Mouse (Mus musculus) MEL (cell line): Measurements from ENCODE around the gene Hfe2. TPM values are rescaled to one million over a fixed set of nuclear protein-coding genes. Genes with fewer than 3 reads are reported as not detected.

Experiments used
- DNase-seq: peaks from one replicate; pipeline ENCODE4 v3.0.0; 2011; ENCODE audit warnings: low read depth, low spot score
- H3K27ac ChIP-seq: 2 replicates; pipeline ENCODE4 v1.5.1; 2012; ENCODE audit warnings: low read depth, mild to moderate bottlenecking, control low read depth, low read length, moderate library complexity; ENCODE audit not compliant: control insufficient read depth
- H3K27me3 ChIP-seq, 2 experiments: fragments of 150-350 bp in 1 of 2; sonication (generic) in 1 of 2; 2 replicates each; pipeline ENCODE4 v1.6.1; 2012; ENCODE audit warnings: low read length in 2 of 2, mild to moderate bottlenecking in 2 of 2, improper control_type of control experiment in 1 of 2, moderate library complexity in 1 of 2; ENCODE audit not compliant: insufficient read depth in 2 of 2, control insufficient read depth in 1 of 2
- H3K36me3 ChIP-seq, 2 experiments: 2 replicates each; pipeline ENCODE4 v1.6.1; 2012 to 2014; ENCODE audit warnings: low read length in 2 of 2, improper control_type of control experiment in 1 of 2, inconsistent platforms in 1 of 2, mild to moderate bottlenecking in 1 of 2; ENCODE audit not compliant: insufficient read depth in 2 of 2, control insufficient read depth in 1 of 2
- H3K4me1 ChIP-seq, 2 experiments: fragments of 150-350 bp in 1 of 2; sonication (generic) in 1 of 2; 2 replicates each; pipeline ENCODE4 v1.6.1; 2012; ENCODE audit warnings: low read length in 2 of 2, improper control_type of control experiment in 1 of 2, mild to moderate bottlenecking in 1 of 2; ENCODE audit not compliant: insufficient read depth in 2 of 2, control insufficient read depth in 1 of 2
- H3K4me3 ChIP-seq, 2 experiments: fragments of 150-350 bp in 1 of 2; sonication (generic) in 1 of 2; 2 replicates each; pipeline ENCODE4 v1.5.1; 2012; ENCODE audit warnings: low read depth in 2 of 2, low read length in 2 of 2, mild to moderate bottlenecking in 2 of 2, moderate library complexity in 2 of 2, control low read depth in 1 of 2, improper control_type of control experiment in 1 of 2; ENCODE audit not compliant: control insufficient read depth in 1 of 2, insufficient read depth in 1 of 2
- H3K79me2 ChIP-seq: 2 replicates; pipeline ENCODE4 v1.6.1; 2012; ENCODE audit warnings: mild to moderate bottlenecking, low read length, moderate library complexity; ENCODE audit not compliant: control insufficient read depth, poor library complexity, insufficient read depth
- H3K9ac ChIP-seq: 2 replicates; pipeline ENCODE4 v1.6.1; 2012; ENCODE audit warnings: low read depth, mild to moderate bottlenecking, control low read depth, low read length, moderate library complexity; ENCODE audit not compliant: control insufficient read depth, poor library complexity, severe bottlenecking
- H3K9me3 ChIP-seq: fragments of 150-350 bp; sonication (generic); replicated peaks from 2 replicates; pipeline ENCODE4 v1.6.1; 2012; ENCODE audit warnings: mild to moderate bottlenecking, low read length, improper control_type of control experiment, moderate library complexity; ENCODE audit not compliant: insufficient read depth
- CHD1 ChIP-seq: IDR thresholded peaks from 2 replicates; pipeline ENCODE4 v1.6.1; 2012; ENCODE audit warnings: low read depth, mild to moderate bottlenecking, inconsistent platforms, low read length, improper control_type of control experiment
- CTCF ChIP-seq, 3 experiments: IDR thresholded peaks in 2 of 3; conservative IDR thresholded peaks in 1 of 3; 2 replicates each; pipeline ENCODE4 v1.5.1; 2011 to 2012; ENCODE audit warnings: low read length in 3 of 3, low read depth in 2 of 3, mild to moderate bottlenecking in 2 of 3, improper control_type of control experiment in 1 of 3, inconsistent platforms in 1 of 3, mixed read lengths in 1 of 3, moderate library complexity in 1 of 3; ENCODE audit not compliant: control insufficient read depth in 1 of 3, insufficient read depth in 1 of 3, poor library complexity in 1 of 3, severe bottlenecking in 1 of 3
- ELF1 ChIP-seq: IDR thresholded peaks from 2 replicates; pipeline ENCODE4 v1.6.1; 2014; ENCODE audit warnings: low read depth, mild to moderate bottlenecking, inconsistent platforms, low read length, improper control_type of control experiment, moderate library complexity
- EP300 ChIP-seq, 2 experiments: IDR thresholded peaks; 2 replicates each; pipeline ENCODE4 v1.6.1; 2011; ENCODE audit warnings: improper control_type of control experiment in 2 of 2, low read length in 2 of 2, low read depth in 1 of 2, mild to moderate bottlenecking in 1 of 2
- ETS1 ChIP-seq: IDR thresholded peaks from 2 replicates; pipeline ENCODE4 v1.6.1; 2012; ENCODE audit warnings: low read depth, mild to moderate bottlenecking, inconsistent platforms, low read length, improper control_type of control experiment, moderate library complexity
- GABPA ChIP-seq: IDR thresholded peaks from 2 replicates; pipeline ENCODE4 v1.6.1; 2012; ENCODE audit warnings: low read depth, mild to moderate bottlenecking, inconsistent platforms, low read length, improper control_type of control experiment, moderate library complexity
- HCFC1 ChIP-seq: IDR thresholded peaks from 2 replicates; pipeline ENCODE4 v1.6.1; 2012; ENCODE audit warnings: low read depth, mild to moderate bottlenecking, inconsistent platforms, low read length, improper control_type of control experiment, moderate library complexity
- JUND ChIP-seq: IDR thresholded peaks from 2 replicates; pipeline ENCODE4 v1.6.1; 2011; ENCODE audit warnings: low read depth, mild to moderate bottlenecking, improper control_type of control experiment, low read length
- KAT2A ChIP-seq: conservative IDR thresholded peaks from 2 replicates; pipeline ENCODE4 v1.6.1; 2012; ENCODE audit warnings: low read depth, low read length, improper control_type of control experiment, inconsistent platforms
- MAFK ChIP-seq: IDR thresholded peaks from 2 replicates; pipeline ENCODE4 v1.6.1; 2011; ENCODE audit warnings: low read depth, mild to moderate bottlenecking, low read length, improper control_type of control experiment, borderline replicate concordance
- MAX ChIP-seq: IDR thresholded peaks from 2 replicates; pipeline ENCODE4 v1.6.1; 2011; ENCODE audit warnings: low read length, improper control_type of control experiment
- MAZ ChIP-seq: IDR thresholded peaks from 2 replicates; pipeline ENCODE4 v1.6.1; 2012; ENCODE audit warnings: low read depth, mild to moderate bottlenecking, inconsistent platforms, low read length, improper control_type of control experiment
- MXI1 ChIP-seq: IDR thresholded peaks from 2 replicates; pipeline ENCODE4 v1.6.1; 2011; ENCODE audit warnings: mild to moderate bottlenecking, low read depth, low read length, improper control_type of control experiment
- MYB ChIP-seq: IDR thresholded peaks from 2 replicates; pipeline ENCODE4 v1.6.1; 2011; ENCODE audit warnings: mild to moderate bottlenecking, low read depth, low read length, improper control_type of control experiment
- MYC ChIP-seq: IDR thresholded peaks from 2 replicates; pipeline ENCODE4 v1.6.1; 2011; ENCODE audit warnings: low read depth, mild to moderate bottlenecking, low read length, improper control_type of control experiment, moderate library complexity
- NRF1 ChIP-seq: IDR thresholded peaks from 2 replicates; pipeline ENCODE4 v1.6.1; 2014; ENCODE audit warnings: low read depth, mild to moderate bottlenecking, inconsistent platforms, low read length, improper control_type of control experiment, moderate library complexity; ENCODE audit not compliant: poor library complexity, insufficient read depth, severe bottlenecking
- POLR2AphosphoS5 ChIP-seq: IDR thresholded peaks from 2 replicates; pipeline ENCODE4 v1.6.1; 2012; ENCODE audit warnings: low read depth, borderline replicate concordance, mild to moderate bottlenecking, inconsistent platforms, low read length, moderate library complexity, mixed read lengths
- SMC3 ChIP-seq: IDR thresholded peaks from 2 replicates; pipeline ENCODE4 v1.6.1; 2011; ENCODE audit warnings: low read depth, low read length, improper control_type of control experiment
- TAL1 ChIP-seq: IDR thresholded peaks from 2 replicates; pipeline ENCODE4 v1.6.1; 2012; ENCODE audit warnings: mild to moderate bottlenecking, inconsistent platforms, low read length, moderate library complexity, mixed read lengths
- TBP ChIP-seq: IDR thresholded peaks from 2 replicates; pipeline ENCODE4 v1.8.0; 2011; ENCODE audit warnings: low read depth, low read length, improper control_type of control experiment
- USF2 ChIP-seq, 2 experiments: IDR thresholded peaks; 2 replicates each; pipeline ENCODE4 v1.6.1; 2011 to 2012; ENCODE audit warnings: improper control_type of control experiment in 2 of 2, low read length in 2 of 2, borderline replicate concordance in 1 of 2, inconsistent platforms in 1 of 2, low read depth in 1 of 2, mild to moderate bottlenecking in 1 of 2; ENCODE audit not compliant: insufficient read depth in 1 of 2
- ZNF384 ChIP-seq: IDR thresholded peaks from 2 replicates; pipeline ENCODE4 v1.6.1; 2012; ENCODE audit warnings: low read depth, mild to moderate bottlenecking, inconsistent platforms, low read length, improper control_type of control experiment
- polyA plus RNA-seq, 2 experiments: library from polyadenylated mRNA; stranded (reverse) in 1 of 2; unstranded in 1 of 2; fragments of >175 nt in 1 of 2; fragments of >200 nt in 1 of 2; gene quantifications; 2 replicates each; pipeline versions ENCODE4 v1.2.1 to v1.2.4; 2012; ENCODE audit warnings: low replicate concordance in 2 of 2, low read depth in 1 of 2; ENCODE audit not compliant: insufficient read length in 2 of 2, insufficient read depth in 1 of 2, missing spikeins in 1 of 2
- total RNA-seq: library from RNA; depleted of rRNA; stranded (reverse); fragments of 300-350 nt; gene quantifications from 2 replicates; pipeline ENCODE4 v1.2.3, GENCODE M21; 2012

The Hfe2 gene
- total and polyA plus RNA-seq, 3 experiments, result not detected

GRCm38 (mm10) chr3:96560881-96561668, 36.1 kb downstream of the Hfe2 start:
- Histone ChIP-seq H3K4me1 (peaks cover 14 to 35% of the 10 kb centered on the region in 2 experiments), H3K79me2 (peaks cover 45% of the 10 kb centered on the region), H3K9ac (peak overlapping the region; percentile 85), H3K9me3 (no peaks in the 10 kb centered on the region), H3K36me3 (peaks cover 11 to 39% of the 10 kb centered on the region in 2 experiments), H3K27ac (peak overlapping the region; percentile 90), H3K27me3 (no peaks in the 10 kb centered on the region), H3K4me3 (peak overlapping the region; percentile 8 to 90; a peak in 3 of 4 replicates)
- no peak for DNase-seq
- TF ChIP-seq TBP, result no peak
- no peak for TF ChIP-seq SMC3
- peak; percentile 82; the same call in 1 of the 2 replicates for TF ChIP-seq POLR2AphosphoS5

DNA sequence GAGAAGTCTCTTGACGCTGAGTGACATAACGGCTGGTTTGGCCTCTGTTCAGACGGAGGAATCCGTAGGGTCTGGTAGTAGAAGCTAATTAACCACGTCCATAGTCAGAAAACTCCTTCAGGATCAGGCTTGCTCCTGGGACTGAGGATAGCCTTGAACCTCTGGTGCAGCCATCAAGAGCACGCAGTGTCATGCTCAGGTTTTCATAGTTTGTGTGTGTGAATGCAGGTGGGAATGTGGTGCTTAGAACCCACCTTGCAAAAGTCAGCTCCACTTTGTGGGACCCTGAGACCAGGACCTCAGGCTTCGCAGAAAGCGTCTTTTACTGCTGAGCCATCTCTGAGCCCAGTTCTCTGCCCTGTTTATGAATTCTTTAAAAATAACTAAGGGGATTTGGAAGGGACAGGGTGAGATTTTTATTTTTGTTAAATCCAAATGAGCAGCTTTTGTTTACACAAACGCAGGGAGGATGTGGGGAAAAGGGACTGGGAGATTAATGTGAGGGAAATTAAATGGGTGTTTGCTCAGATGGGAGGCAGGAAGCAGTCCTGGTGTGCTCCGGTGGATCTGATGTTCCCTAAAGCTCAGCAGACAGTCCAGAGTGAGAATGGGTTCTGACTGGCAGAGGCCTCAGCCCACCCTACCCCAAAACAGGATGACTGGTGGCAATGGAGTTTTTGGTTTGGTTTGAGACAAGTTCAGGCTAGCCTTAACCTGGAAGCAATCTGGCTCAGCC, 37.1 kb downstream of the Hfe2 start:
- Histone ChIP-seq H3K9ac (peak overlapping the region; percentile 30), H3K36me3 (peaks cover 11 to 36% of the 10 kb centered on the region in 2 experiments), H3K9me3 (no peaks in the 10 kb centered on the region), H3K79me2 (peaks cover 45% of the 10 kb centered on the region), H3K4me1 (peaks cover 14 to 36% of the 10 kb centered on the region in 2 experiments), H3K4me3 (peak overlapping the region in 1 of 2 experiments; percentile 20; a peak in 1 of 4 replicates), H3K27me3 (no peaks in the 10 kb centered on the region), H3K27ac (peak overlapping the region; percentile 25; the same call in 1 of the 2 replicates)
- TF ChIP-seq POLR2AphosphoS5 (peak; percentile 95; the same call in 1 of the 2 replicates), EP300 (IDR thresholded peaks at IDR 0.05; ENCODE audit: low read depth in 1 of 2, low read length in 2 of 2) (no peak)
- peak; percentile 77 for DNase-seq

GRCm38 (mm10) chr3:96563267-96563666, 38.3 kb downstream of the Hfe2 start:
- no peak overlapping the region for H3K27ac ChIP-seq
- H3K4me1 ChIP-seq, result peaks cover 14 to 38% of the 10 kb centered on the region in 2 experiments
- DNase-seq, result peak; percentile 55
- peaks cover 36% of the 10 kb centered on the region for H3K79me2 ChIP-seq
- H3K27me3 ChIP-seq, result no peaks in the 10 kb centered on the region
- peaks cover 11 to 36% of the 10 kb centered on the region in 2 experiments for H3K36me3 ChIP-seq
- no peaks in the 10 kb centered on the region for H3K9me3 ChIP-seq
- H3K9ac ChIP-seq, result no peak overlapping the region
- TF ChIP-seq MAFK (no peak), ETS1 (no peak), ELF1 (no peak), NRF1 (no peak), MXI1 (no peak), MYB (no peak), USF2 (IDR thresholded peaks at IDR 0.05; ENCODE audit: borderline replicate concordance in 1 of 2, insufficient read depth in 1 of 2, low read depth in 1 of 2, low read length in 2 of 2) (no peak), MAX (no peak), HCFC1 (no peak), MAZ (no peak), ZNF384 (no peak), TAL1 (no peak), JUND (no peak), GABPA (no peak), MYC (no peak), CHD1 (no peak), CTCF (IDR thresholded peaks at IDR 0.05 in 2 of 3, conservative IDR thresholded peaks at IDR 0.05 in 1 of 3; ENCODE audit: control insufficient read depth in 1 of 3, insufficient read depth in 1 of 3, low read depth in 2 of 3, low read length in 3 of 3, poor library complexity in 1 of 3, severe bottlenecking in 1 of 3) (no peak), KAT2A (no peak)
- no peak overlapping the region for H3K4me3 ChIP-seq
